Mouse (Mus musculus): ENCODE measurements around the gene Hdac11. TPM values are rescaled to one million over a fixed set of nuclear protein-coding genes. Genes with fewer than 3 reads are reported as not detected.

Hdac11 gene
- polyA plus RNA-seq, 1 experiment from 2014 or later: 24.5 TPM

GRCm38 (mm10) chr6:91167828-91168227 lies 11.4 kb downstream of the Hdac11 start:
- DNase-seq (ENCODE audit: low spot score) (no peak), ATAC-seq (no peak)
- WGBS: 65% methylated on average over 3 of the region's 3 CpGs
- Histone ChIP-seq H3K4me1 (ENCODE audit: control insufficient read depth, insufficient read depth, low read length) (no peaks in the 10 kb centered on the region; the same call in 1 of the 2 replicates), H3K9me3 (replicated peaks; ENCODE audit: control insufficient read depth, low read length) (no peaks in the 10 kb centered on the region), H3K4me2 (ENCODE audit: low read length) (no peak overlapping the region), H3K9ac (ENCODE audit: low read length) (no peak overlapping the region), H3K27ac (ENCODE audit: low read depth, low read length) (no peak overlapping the region), H3K27me3 (replicated peaks; ENCODE audit: control insufficient read depth, insufficient read depth, low read length) (no peaks in the 10 kb centered on the region), H3K36me3 (ENCODE audit: control insufficient read depth, insufficient read depth, low read length) (peaks cover 7% of the 10 kb centered on the region; the same call in 1 of the 2 replicates), H3K4me3 (ENCODE audit: low read depth, low read length) (no peak overlapping the region)

DNA sequence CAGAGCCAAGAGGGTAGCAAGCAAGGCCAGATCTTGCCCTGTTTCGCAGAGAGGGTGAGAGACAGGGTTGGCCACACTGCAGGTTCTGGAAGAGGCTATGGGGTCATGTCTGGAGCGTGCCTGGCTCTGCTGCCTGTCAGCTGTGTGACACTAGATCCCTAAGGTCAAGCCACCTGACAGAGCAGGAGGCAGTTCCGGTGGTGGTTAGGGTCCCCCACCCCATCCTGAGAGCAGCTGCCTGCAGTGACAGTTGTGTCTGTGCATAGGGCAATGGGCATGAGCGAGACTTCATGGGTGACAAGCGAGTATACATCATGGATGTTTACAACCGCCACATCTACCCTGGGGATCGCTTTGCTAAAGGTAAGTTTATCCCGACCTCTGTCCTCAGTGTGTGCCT lies 12.7 kb downstream of the Hdac11 start:
- Histone ChIP-seq H3K4me1 (ENCODE audit: control insufficient read depth, insufficient read depth, low read length) (no peaks in the 10 kb centered on the region; the same call in 1 of the 2 replicates), H3K27ac (ENCODE audit: low read depth, low read length) (no peak overlapping the region), H3K9ac (ENCODE audit: low read length) (no peak overlapping the region), H3K36me3 (ENCODE audit: control insufficient read depth, insufficient read depth, low read length) (peaks cover 18% of the 10 kb centered on the region; the same call in 1 of the 2 replicates), H3K9me3 (replicated peaks; ENCODE audit: control insufficient read depth, low read length) (no peaks in the 10 kb centered on the region), H3K4me2 (ENCODE audit: low read length) (no peak overlapping the region), H3K4me3 (ENCODE audit: low read depth, low read length) (no peak overlapping the region), H3K27me3 (replicated peaks; ENCODE audit: control insufficient read depth, insufficient read depth, low read length) (no peaks in the 10 kb centered on the region)
- DNase-seq (ENCODE audit: low spot score): no peak
- no peak for ATAC-seq
- 89% methylated on average over 8 of the region's 8 CpGs for WGBS

DNA sequence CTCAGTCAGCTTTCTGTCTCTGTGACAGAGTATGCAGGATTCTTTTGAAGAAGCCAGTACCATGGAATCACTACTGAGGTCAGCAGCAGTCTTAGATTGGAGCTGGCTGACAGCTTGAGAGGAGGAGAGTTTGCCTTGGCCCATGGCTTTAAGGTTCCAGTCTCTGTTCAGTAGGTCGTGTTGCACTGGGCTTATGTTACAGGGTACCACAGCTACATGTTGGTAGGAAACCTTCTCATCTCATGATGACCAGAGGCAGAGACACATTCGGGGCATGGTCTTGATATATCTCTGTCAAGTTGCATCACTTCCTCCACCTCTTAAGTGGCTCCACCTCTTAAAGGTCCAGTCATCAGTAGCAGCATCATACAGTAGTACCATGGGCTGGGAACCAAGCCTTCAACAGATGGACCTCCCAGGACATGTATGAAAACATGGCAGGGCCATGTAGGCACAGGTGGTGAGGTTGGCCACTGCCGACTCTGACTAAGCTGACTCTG lies 15.0 kb downstream of the Hdac11 start:
- WGBS: 88% methylated on average over 3 of the region's 3 CpGs
- Histone ChIP-seq H3K27me3 (replicated peaks; ENCODE audit: control insufficient read depth, insufficient read depth, low read length) (no peaks in the 10 kb centered on the region), H3K9me3 (replicated peaks; ENCODE audit: control insufficient read depth, low read length) (no peaks in the 10 kb centered on the region), H3K9ac (ENCODE audit: low read length) (no peak overlapping the region), H3K27ac (ENCODE audit: low read depth, low read length) (no peak overlapping the region), H3K4me1 (ENCODE audit: control insufficient read depth, insufficient read depth, low read length) (no peaks in the 10 kb centered on the region), H3K4me3 (ENCODE audit: low read depth, low read length) (no peak overlapping the region), H3K36me3 (ENCODE audit: control insufficient read depth, insufficient read depth, low read length) (peaks cover 22% of the 10 kb centered on the region; the same call in 1 of the 2 replicates), H3K4me2 (ENCODE audit: low read length) (no peak overlapping the region)
- no peak for DNase-seq (ENCODE audit: low spot score)
- no peak for ATAC-seq

DNA sequence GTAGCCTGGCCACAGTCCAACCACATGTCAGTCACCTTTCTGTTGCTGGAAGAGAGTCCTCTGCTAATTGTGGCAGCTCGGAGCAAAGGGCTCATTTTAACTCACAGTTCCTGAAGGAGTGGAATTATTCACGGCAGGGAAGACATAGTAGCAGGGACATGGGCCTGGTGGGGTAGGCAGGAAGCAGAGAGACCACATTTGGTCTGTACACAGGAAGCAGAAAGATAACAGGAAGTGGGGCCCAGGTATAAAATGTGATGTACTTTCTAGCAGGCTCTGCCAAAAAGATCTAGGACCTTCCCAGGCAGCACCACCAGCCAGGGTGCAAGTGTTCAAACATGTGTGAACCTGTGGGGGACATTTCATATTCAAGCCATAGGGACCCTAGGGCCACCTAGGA lies 15.9 kb downstream of the Hdac11 start:
- no peaks in the 10 kb centered on the region for H3K9me3 ChIP-seq (replicated peaks; ENCODE audit: control insufficient read depth, low read length)
- H3K9ac ChIP-seq (ENCODE audit: low read length): no peak overlapping the region
- H3K4me1 ChIP-seq (ENCODE audit: control insufficient read depth, insufficient read depth, low read length): no peaks in the 10 kb centered on the region
- ATAC-seq (no peak), DNase-seq (ENCODE audit: low spot score) (no peak)
- peaks cover 22% of the 10 kb centered on the region; the same call in 1 of the 2 replicates for H3K36me3 ChIP-seq (ENCODE audit: control insufficient read depth, insufficient read depth, low read length)
- no peak overlapping the region for H3K27ac ChIP-seq (ENCODE audit: low read depth, low read length)
- no peaks in the 10 kb centered on the region for H3K27me3 ChIP-seq (replicated peaks; ENCODE audit: control insufficient read depth, insufficient read depth, low read length)
- WGBS: 73% methylated on average over 2 of the region's 2 CpGs
- no peak overlapping the region for H3K4me3 ChIP-seq (ENCODE audit: low read depth, low read length)
- H3K4me2 ChIP-seq (ENCODE audit: low read length): no peak overlapping the region

- Histone ChIP-seq H3K27ac (ENCODE audit: low read depth, low read length) (no peak overlapping the region), H3K9me3 (replicated peaks; ENCODE audit: control insufficient read depth, low read length) (no peaks in the 10 kb centered on the region), H3K4me3 (ENCODE audit: low read depth, low read length) (no peak overlapping the region), H3K27me3 (replicated peaks; ENCODE audit: control insufficient read depth, insufficient read depth, low read length) (no peaks in the 10 kb centered on the region), H3K4me2 (ENCODE audit: low read length) (no peak overlapping the region), H3K36me3 (ENCODE audit: control insufficient read depth, insufficient read depth, low read length) (peaks cover 22% of the 10 kb centered on the region; the same call in 1 of the 2 replicates), H3K9ac (ENCODE audit: low read length) (no peak overlapping the region), H3K4me1 (ENCODE audit: control insufficient read depth, insufficient read depth, low read length) (no peaks in the 10 kb centered on the region)
- WGBS: 47% methylated on average over 7 of the region's 7 CpGs
- DNase-seq (ENCODE audit: low spot score): peak; percentile 61
- peak; percentile 52; the same call in 1 of the 2 replicates for ATAC-seq
These were observed 16.9 kb downstream of the Hdac11 start for GRCm38 (mm10) chr6:91173221-91173880.

GRCm38 (mm10) chr6:91174211-91174610 lies 17.7 kb downstream of the Hdac11 start:
- no peaks in the 10 kb centered on the region for H3K27me3 ChIP-seq (replicated peaks; ENCODE audit: control insufficient read depth, insufficient read depth, low read length)
- H3K4me1 ChIP-seq (ENCODE audit: control insufficient read depth, insufficient read depth, low read length): no peaks in the 10 kb centered on the region
- no peak overlapping the region for H3K4me2 ChIP-seq (ENCODE audit: low read length)
- WGBS: 86% methylated on average over 3 of the region's 3 CpGs
- H3K36me3 ChIP-seq (ENCODE audit: control insufficient read depth, insufficient read depth, low read length): peaks cover 22% of the 10 kb centered on the region; the same call in 1 of the 2 replicates
- H3K9me3 ChIP-seq (replicated peaks; ENCODE audit: control insufficient read depth, low read length): no peaks in the 10 kb centered on the region
- ATAC-seq (no peak), DNase-seq (ENCODE audit: low spot score) (no peak)
- H3K27ac ChIP-seq (ENCODE audit: low read depth, low read length): no peak overlapping the region
- no peak overlapping the region for H3K9ac ChIP-seq (ENCODE audit: low read length)
- H3K4me3 ChIP-seq (ENCODE audit: low read depth, low read length): no peak overlapping the region

DNA sequence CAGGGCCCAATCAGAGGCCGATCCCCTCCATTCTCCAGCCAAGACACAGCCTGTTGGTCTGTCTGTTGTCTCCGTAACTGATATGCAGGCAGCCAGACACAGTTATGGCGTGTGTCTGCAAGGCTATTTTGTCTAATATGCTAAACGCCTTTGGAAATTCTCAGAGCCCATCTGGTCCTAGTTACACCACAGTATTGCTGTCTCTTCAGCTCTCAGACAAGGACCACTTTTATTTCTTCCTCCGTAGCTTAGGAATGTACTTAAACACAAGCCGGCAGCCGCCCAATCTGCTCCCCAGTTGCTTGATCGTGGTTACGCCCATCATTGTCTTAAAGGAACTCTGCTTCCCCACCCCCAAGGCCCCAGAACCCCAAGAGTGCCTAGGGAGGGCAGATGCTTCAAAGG lies 24.3 kb downstream of the Hdac11 start:
- Histone ChIP-seq H3K4me2 (ENCODE audit: low read length) (no peak overlapping the region), H3K4me1 (ENCODE audit: control insufficient read depth, insufficient read depth, low read length) (peaks cover 3% of the 10 kb centered on the region; the same call in 1 of the 2 replicates), H3K9ac (ENCODE audit: low read length) (no peak overlapping the region), H3K27ac (ENCODE audit: low read depth, low read length) (0 out of 2 replicates have a peak overlapping the region, but pooled peaks have one; percentile 7), H3K4me3 (ENCODE audit: low read depth, low read length) (no peak overlapping the region), H3K36me3 (ENCODE audit: control insufficient read depth, insufficient read depth, low read length) (no peaks in the 10 kb centered on the region), H3K27me3 (replicated peaks; ENCODE audit: control insufficient read depth, insufficient read depth, low read length) (no peaks in the 10 kb centered on the region), H3K9me3 (replicated peaks; ENCODE audit: control insufficient read depth, low read length) (no peaks in the 10 kb centered on the region)
- WGBS: 54% methylated on average over 9 of the region's 9 CpGs
- ATAC-seq (peak; percentile 48), DNase-seq (ENCODE audit: low spot score) (peak; percentile 46)

- no peaks in the 10 kb centered on the region for H3K36me3 ChIP-seq (ENCODE audit: control insufficient read depth, insufficient read depth, low read length)
- peaks cover 3% of the 10 kb centered on the region; the same call in 1 of the 2 replicates for H3K4me1 ChIP-seq (ENCODE audit: control insufficient read depth, insufficient read depth, low read length)
- no peak overlapping the region for H3K4me3 ChIP-seq (ENCODE audit: low read depth, low read length)
- ATAC-seq: no peak
- no peak for DNase-seq (ENCODE audit: low spot score)
- no peaks in the 10 kb centered on the region for H3K9me3 ChIP-seq (replicated peaks; ENCODE audit: control insufficient read depth, low read length)
- no peak overlapping the region for H3K4me2 ChIP-seq (ENCODE audit: low read length)
- H3K27me3 ChIP-seq (replicated peaks; ENCODE audit: control insufficient read depth, insufficient read depth, low read length): no peaks in the 10 kb centered on the region
- WGBS: 89% methylated on average over 2 of the region's 2 CpGs
- H3K27ac ChIP-seq (ENCODE audit: low read depth, low read length): no peak overlapping the region
- H3K9ac ChIP-seq (ENCODE audit: low read length): no peak overlapping the region
These were observed 24.9 kb downstream of the Hdac11 start for GRCm38 (mm10) chr6:91181320-91181719.

DNA sequence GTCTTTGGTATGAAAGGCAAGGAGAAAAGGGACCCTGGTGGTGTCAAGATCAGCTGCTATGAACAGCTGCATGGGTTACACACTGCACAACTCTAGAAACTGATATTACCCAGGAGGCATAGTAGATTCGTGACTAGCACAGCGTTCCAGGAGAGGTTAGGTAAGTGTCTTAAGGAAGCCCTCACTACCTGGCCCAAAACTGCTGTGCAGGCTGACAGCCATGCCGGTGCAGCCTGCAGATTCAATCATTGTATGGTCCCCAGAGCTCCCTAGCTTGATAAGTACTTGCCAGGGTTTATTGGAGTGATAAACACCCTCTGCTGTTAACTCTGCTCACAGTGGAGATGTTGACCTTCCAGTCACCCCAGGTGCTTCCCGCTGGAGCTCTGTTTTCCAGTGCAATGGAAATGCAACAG lies 25.6 kb downstream of the Hdac11 start:
- Histone ChIP-seq H3K27me3 (replicated peaks; ENCODE audit: control insufficient read depth, insufficient read depth, low read length) (no peaks in the 10 kb centered on the region), H3K27ac (ENCODE audit: low read depth, low read length) (no peak overlapping the region), H3K4me2 (ENCODE audit: low read length) (no peak overlapping the region), H3K4me1 (ENCODE audit: control insufficient read depth, insufficient read depth, low read length) (peaks cover 3% of the 10 kb centered on the region; the same call in 1 of the 2 replicates), H3K9me3 (replicated peaks; ENCODE audit: control insufficient read depth, low read length) (no peaks in the 10 kb centered on the region), H3K36me3 (ENCODE audit: control insufficient read depth, insufficient read depth, low read length) (no peaks in the 10 kb centered on the region), H3K4me3 (ENCODE audit: low read depth, low read length) (no peak overlapping the region), H3K9ac (ENCODE audit: low read length) (no peak overlapping the region)
- no peak for DNase-seq (ENCODE audit: low spot score)
- 89% methylated on average over 4 of the region's 4 CpGs for WGBS
- no peak for ATAC-seq
